24 mouse cellular contexts compared by ENCODE assay signal in the genomic region with DNA sequence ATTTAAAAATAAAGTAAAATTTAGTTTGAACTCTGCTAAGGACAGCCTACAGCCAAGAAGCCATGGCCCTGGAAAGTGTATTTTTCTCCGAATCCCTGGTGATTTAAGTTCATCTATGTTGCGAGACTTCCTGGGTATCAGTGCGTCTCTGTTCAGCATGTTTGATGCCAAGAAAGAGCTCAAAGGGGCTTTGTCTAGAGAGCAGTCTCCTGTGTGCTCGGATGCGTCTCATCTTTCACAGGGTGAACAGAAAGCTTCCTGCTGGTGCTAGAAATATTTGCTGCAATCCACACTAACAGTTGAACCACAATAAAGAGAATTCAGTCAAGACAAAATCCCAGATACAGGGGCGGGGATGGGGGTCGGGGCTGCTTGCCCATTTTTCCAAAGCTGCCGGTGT.
"Had no signal": no experiment of that assay in that cellular context is flagged by ENCODE, and none has a peak within 500 bp of the region (broad histone marks: within the 10 kb centered on the region; RNA-seq: fewer than 3 reads in every experiment).

No protein-coding gene starts in this region.

- H3K27me3 ChIP-seq: heart, embryonic 12.5 days; hindbrain, embryonic 13.5 days; hindbrain, embryonic 15.5 days; kidney, embryonic 15.5 days; limb, embryonic 15.5 days; liver, embryonic 12.5 days had no signal

- H3K4me2 ChIP-seq: heart, embryonic 12.5 days; hindbrain, embryonic 13.5 days; hindbrain, embryonic 15.5 days; kidney, embryonic 15.5 days; limb, embryonic 13.5 days; limb, embryonic 15.5 days; liver, embryonic 12.5 days had no signal

- H3K9me3 ChIP-seq: heart, embryonic 12.5 days; hindbrain, embryonic 13.5 days; hindbrain, embryonic 15.5 days; kidney, embryonic 15.5 days; limb, embryonic 15.5 days; liver, embryonic 12.5 days had no signal

- DNase-seq: gastrocnemius, postnatal 14 days; gastrocnemius, postnatal 36 days; heart, adult 11 months; heart, adult 2 months; heart, postnatal 10 days; kidney, adult 11 months; kidney, adult 2 months; kidney, adult 9 months; kidney, postnatal 14 days; kidney, postnatal 36 days; layer of hippocampus, adult 9-11 months; layer of hippocampus, postnatal 36 days; left cerebral cortex, postnatal 4 days had no signal

- ATAC-seq: hindbrain, postnatal 0 days; intestine, embryonic 16.5 days; liver, embryonic 12.5 days had no signal

- H3K9ac ChIP-seq: heart, embryonic 12.5 days; hindbrain, embryonic 13.5 days; hindbrain, embryonic 15.5 days; kidney, embryonic 15.5 days; limb, embryonic 13.5 days; limb, embryonic 15.5 days; liver, embryonic 12.5 days; liver, embryonic 14.5 days had no signal

- H3K36me3 ChIP-seq: heart, embryonic 12.5 days; hindbrain, embryonic 13.5 days; hindbrain, embryonic 15.5 days; kidney, embryonic 15.5 days; limb, embryonic 13.5 days; limb, embryonic 15.5 days; liver, embryonic 12.5 days had no signal

- H3K4me3 ChIP-seq: heart, adult 2 months; heart, embryonic 12.5 days; hindbrain, embryonic 13.5 days; hindbrain, embryonic 15.5 days; kidney, embryonic 15.5 days; limb, embryonic 13.5 days; limb, embryonic 15.5 days; liver, embryonic 12.5 days had no signal

- H3K27ac ChIP-seq: heart, adult 2 months; hindbrain, embryonic 13.5 days; hindbrain, embryonic 15.5 days; hindbrain, postnatal 0 days; kidney, embryonic 15.5 days; kidney, postnatal 0 days; limb, embryonic 13.5 days; limb, embryonic 15.5 days; liver, embryonic 12.5 days; liver, embryonic 14.5 days had no signal
